Mouse (Mus musculus) left cerebral cortex, adult 2 months (tissue): Measurements from ENCODE around the gene Zpbp2. TPM values are rescaled to one million over a fixed set of nuclear protein-coding genes. Genes with fewer than 3 reads are reported as not detected.

Source experiments
- DNase-seq, 2 experiments: peaks; one replicate each; pipeline ENCODE4 v3.0.0; 2021 to 2022; ENCODE audit warnings: low spot score in 2 of 2, mixed read lengths in 1 of 2; ENCODE audit errors: extremely low spot score in 1 of 2
- H3K27ac ChIP-seq: fragments of 200-600 bp; 2 replicates; pipeline ENCODE4 v1.8.1; 2022
- H3K4me3 ChIP-seq: fragments of 200-600 bp; 2 replicates; pipeline ENCODE4 v1.8.1; 2022
- CTCF ChIP-seq: fragments of 200-600 bp; IDR thresholded peaks from 2 replicates; pipeline ENCODE4 v1.8.1; 2022; ENCODE audit warnings: antibody characterized with exemption, mild to moderate bottlenecking, moderate library complexity
- intact Hi-C: fragments of 180-260 bp; cut with DNase I; formaldehyde crosslinking; loops from one replicate; pipeline ENCODE4 v1.15.1; 2025
- long read RNA-seq, 2 experiments: library from polyadenylated mRNA; stranded (forward); transcript quantifications; one replicate each; pipeline ENCODE4 v2.0.0; 2021; ENCODE audit warnings: borderline mapping rate in 2 of 2
- total RNA-seq, 2 experiments: library from RNA; stranded (reverse); gene quantifications; 2 replicates each; pipeline ENCODE4 v1.2.3; 2021

The Zpbp2 gene
- not detected for total RNA-seq
- long read RNA-seq, experiment 1 = 0 reads
- long read RNA-seq, experiment 2, partial matches to known transcripts = 0 of 1 reads
- long read RNA-seq, experiment 2, other reads (novel, unspliced or antisense) = 1 of 1 reads

DNA sequence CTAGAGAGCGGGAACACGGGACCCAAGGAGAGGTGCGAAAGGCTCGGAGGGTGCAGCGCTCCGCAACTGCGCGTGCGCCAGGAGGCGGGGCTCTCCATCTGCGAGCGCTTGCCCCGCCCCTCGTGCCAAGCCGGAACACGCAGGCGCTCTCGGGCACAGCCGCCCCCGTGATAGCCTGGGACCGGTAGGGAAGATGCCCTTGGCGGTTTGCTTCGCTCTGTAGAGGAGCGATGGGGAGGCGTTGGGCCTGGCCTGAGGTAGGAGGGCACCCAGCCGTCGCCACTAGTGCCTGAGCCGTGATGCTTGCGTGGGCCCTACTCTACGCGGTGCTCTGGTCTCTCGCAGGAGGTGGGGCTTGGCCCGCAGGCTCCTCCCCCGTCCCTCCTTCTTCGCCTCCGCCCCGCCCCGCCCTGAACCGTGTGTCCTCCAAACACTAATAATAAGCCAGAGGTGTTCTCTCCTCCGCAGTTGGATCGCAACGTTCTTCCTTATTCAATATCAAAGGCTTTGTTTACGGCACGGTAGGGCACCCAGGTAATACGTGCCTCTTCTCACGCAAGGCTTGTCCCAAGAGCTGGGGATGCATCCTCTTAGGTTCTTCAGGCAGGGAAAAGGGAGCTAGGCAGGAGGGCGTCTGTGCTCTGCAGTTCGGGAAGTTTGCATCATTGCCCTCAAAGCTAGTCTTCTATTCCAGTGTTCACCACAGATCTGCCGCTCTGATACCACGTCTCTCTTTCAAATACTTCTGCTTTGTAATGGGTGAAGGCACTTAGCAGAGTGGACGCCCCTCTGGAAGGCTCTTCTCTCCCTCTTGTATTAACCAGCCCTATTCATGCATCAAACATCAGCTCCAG lies at the start of gene Zpbp2:
Zpbp2 (plus strand) TSS at position 123 of the 854 bp plus-strand sequence.
- no peak; the same call in 1 of the 2 replicates for TF ChIP-seq CTCF
- peak; percentile 92 for DNase-seq
- intact Hi-C loops = loop anchor here (2.0 kb wide), 1 partner anchor 36 kb away; the partner anchor contains the start of gene Ormdl3
- Histone ChIP-seq H3K4me3 (peak within 1 kb of the TSS; percentile 72), H3K27ac (peak within 1 kb of the TSS; percentile 87)

GRCm38 (mm10) chr11:98504926-98505325 lies 46.0 kb upstream of the Zpbp2 start:
- no peak overlapping the region for H3K4me3 ChIP-seq
- no peak overlapping the region for H3K27ac ChIP-seq
- no peak for DNase-seq
- TF ChIP-seq CTCF = no peak
- intact Hi-C loops = no loop called here

- intact Hi-C loops = no loop called here
- no peak overlapping the region for H3K4me3 ChIP-seq
- no peak overlapping the region for H3K27ac ChIP-seq
- TF ChIP-seq CTCF = no peak
- peak; percentile 11 to 13 for DNase-seq
These were observed 41.5 kb upstream of the Zpbp2 start for GRCm38 (mm10) chr11:98509434-98509833.

GRCm38 (mm10) chr11:98510125-98510524 lies 40.8 kb upstream of the Zpbp2 start:
- DNase-seq = no peak
- H3K4me3 ChIP-seq = no peak overlapping the region
- intact Hi-C loops = no loop called here
- no peak for TF ChIP-seq CTCF
- H3K27ac ChIP-seq = no peak overlapping the region

DNA sequence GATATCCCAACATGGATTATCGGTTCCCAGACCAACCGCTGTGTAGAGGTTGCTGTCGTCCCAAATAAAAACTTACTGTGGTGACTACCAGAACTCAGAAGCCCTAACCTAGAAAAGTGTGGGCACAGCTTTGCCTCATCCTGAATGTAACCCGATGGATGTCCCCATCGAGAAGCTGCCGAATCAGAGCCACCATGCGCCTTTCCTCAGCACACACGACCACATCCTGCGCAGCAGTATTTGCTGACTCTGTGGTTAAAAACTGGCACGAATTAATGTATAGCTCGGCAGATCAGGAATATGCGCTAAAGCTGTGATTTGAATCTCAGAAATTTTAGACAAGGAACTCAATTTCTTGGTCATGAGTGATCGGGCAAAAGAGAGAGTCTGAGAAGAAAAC lies 38.0 kb upstream of the Zpbp2 start:
- TF ChIP-seq CTCF = no peak
- H3K27ac ChIP-seq = no peak overlapping the region
- intact Hi-C loops = no loop called here

GRCm38 (mm10) chr11:98513356-98513936 lies 37.5 kb upstream of the Zpbp2 start:
- TF ChIP-seq CTCF = no peak
- Histone ChIP-seq H3K27ac (no peak overlapping the region), H3K4me3 (no peak overlapping the region)

More for the DNA sequence above, 38.0 kb upstream of the Zpbp2 start:
- no peak for DNase-seq
- no peak overlapping the region for H3K4me3 ChIP-seq

DNA sequence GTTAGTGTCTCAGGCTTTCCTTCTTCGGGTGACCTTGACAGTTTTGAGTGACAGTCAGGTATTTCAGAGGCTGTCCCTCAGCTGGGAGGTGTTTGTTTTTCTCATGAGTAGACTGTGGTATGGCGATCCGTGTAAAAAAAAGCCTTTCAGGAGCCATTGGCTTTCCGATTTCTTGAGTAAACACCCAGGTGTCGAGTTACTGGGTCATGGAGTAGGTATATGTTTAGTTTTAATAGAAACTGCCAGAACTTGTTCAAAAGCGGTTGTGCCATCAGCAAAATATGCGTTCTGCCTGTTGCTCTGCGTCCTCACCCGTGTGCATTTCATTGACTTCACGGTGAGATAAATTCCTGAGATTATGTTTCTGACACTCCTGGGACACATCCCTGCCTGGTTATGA lies 30.4 kb upstream of the Zpbp2 start:
- Histone ChIP-seq H3K4me3 (no peak overlapping the region), H3K27ac (no peak overlapping the region)
- DNase-seq = no peak
- intact Hi-C loops = no loop called here
- TF ChIP-seq CTCF = no peak

More at GRCm38 (mm10) chr11:98513356-98513936, 37.5 kb upstream of the Zpbp2 start:
- no peak for DNase-seq
- intact Hi-C loops = no loop called here

DNA sequence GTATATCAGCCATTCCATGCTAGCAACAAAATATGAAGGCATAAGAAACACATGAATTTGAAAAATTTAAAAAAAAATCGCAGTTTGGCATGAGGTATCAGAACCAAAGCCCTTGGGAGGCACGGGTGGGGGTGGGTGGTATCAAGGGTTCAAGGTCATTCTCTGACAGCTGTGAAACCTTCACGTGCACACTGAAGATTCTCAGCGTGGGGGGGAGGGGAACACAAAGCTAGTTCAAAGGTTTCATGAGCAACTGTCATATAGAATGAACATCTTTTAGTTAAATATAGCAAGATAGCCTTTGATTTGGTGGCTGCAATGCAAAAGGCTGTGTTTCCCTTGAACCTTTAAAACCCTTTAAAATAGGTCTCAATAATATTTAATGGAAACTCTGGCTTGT lies 25.8 kb upstream of the Zpbp2 start:
- DNase-seq = no peak
- intact Hi-C loops = no loop called here
- TF ChIP-seq CTCF = no peak
- Histone ChIP-seq H3K27ac (no peak overlapping the region), H3K4me3 (no peak overlapping the region)

- Histone ChIP-seq H3K4me3 (no peak overlapping the region), H3K27ac (no peak overlapping the region)
- intact Hi-C loops = no loop called here
- no peak for DNase-seq
- no peak for TF ChIP-seq CTCF
These were observed 24.0 kb upstream of the Zpbp2 start for GRCm38 (mm10) chr11:98526824-98527461.

DNA sequence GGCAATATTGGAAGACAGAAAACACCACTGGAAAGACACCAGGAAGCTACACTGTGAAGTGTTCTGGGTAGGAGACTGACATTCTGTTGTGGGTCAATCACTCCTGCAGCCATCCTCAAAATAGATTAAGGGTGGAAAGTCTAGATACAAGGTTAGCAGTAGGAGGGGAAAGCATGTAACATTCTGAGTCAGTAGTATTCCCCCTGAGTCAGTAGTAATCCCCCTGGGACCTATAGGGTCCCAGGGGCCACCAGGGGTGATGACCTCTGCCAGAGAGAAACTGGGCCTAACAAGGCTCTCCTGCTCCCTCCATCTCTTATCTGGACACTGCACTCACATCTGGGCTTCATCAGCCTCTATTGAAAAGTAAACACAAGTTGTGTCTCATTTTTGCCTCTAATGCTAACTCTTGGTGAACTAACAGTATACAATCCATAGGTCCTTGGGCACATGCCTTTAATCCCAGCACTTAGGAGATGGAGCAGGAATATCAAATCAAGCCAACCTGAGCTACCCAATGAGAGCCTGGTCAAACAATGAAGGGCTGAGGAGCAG lies 13.3 kb upstream of the Zpbp2 start:
- no peak overlapping the region for H3K27ac ChIP-seq
- H3K4me3 ChIP-seq = no peak overlapping the region
- TF ChIP-seq CTCF = no peak
- intact Hi-C loops = no loop called here
- DNase-seq = no peak

DNA sequence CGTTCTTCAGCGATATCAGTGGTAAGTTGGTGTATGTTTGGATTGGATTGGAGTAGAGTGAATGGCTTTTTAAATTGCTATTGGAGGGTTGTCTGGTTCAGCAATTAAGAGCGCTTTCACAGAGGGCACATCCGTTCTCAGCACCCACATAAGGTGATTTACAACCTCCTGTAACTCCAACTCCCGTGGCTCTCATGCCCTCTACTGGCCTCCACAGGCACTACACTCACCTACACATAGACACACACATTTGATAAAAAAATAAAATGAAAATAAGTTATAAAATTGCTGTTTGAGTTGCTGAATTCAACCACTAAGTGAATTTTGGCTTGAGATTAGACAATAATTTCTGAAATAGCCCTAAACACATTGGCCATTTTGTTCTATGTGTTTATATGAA lies 10.6 kb upstream of the Zpbp2 start:
- Histone ChIP-seq H3K4me3 (no peak overlapping the region), H3K27ac (no peak overlapping the region)
- no peak for DNase-seq
- TF ChIP-seq CTCF = peak; percentile 30
- intact Hi-C loops = no loop called here

- Histone ChIP-seq H3K4me3 (no peak overlapping the region), H3K27ac (no peak overlapping the region)
- DNase-seq = no peak
- intact Hi-C loops = no loop called here
- TF ChIP-seq CTCF = no peak
These were observed 8.3 kb upstream of the Zpbp2 start for GRCm38 (mm10) chr11:98542553-98542952.
